Mouse (Mus musculus): ENCODE results near the gene Ptprm. TPM values are rescaled to one million over a fixed set of nuclear protein-coding genes. Genes with fewer than 3 reads are reported as not detected.

The Ptprm gene
- polyA plus RNA-seq, 1 experiment from 2014 or later, result 18.9 TPM

GRCm38 (mm10) chr17:67268475-67269080 is 85.7 kb downstream of the Ptprm start:
- Histone ChIP-seq H3K27me3 (no peaks in the 10 kb centered on the region), H3K36me3 (no peaks in the 10 kb centered on the region), H3K27ac (peak overlapping the region; percentile 41; the same call in 1 of the 2 replicates), H3K4me2 (no peak overlapping the region), H3K9me3 (replicated peaks) (no peaks in the 10 kb centered on the region), H3K9ac (no peak overlapping the region), H3K4me1 (peaks cover 21% of the 10 kb centered on the region), H3K4me3 (replicated peaks) (no peak overlapping the region)
- peak; percentile 60; the same call in 1 of the 2 replicates for ATAC-seq (replicated peaks; ENCODE audit: low FRiP score)
- WGBS, result 39% methylated on average over 9 of the region's 9 CpGs

- Histone ChIP-seq H3K27ac (no peak overlapping the region), H3K4me1 (peaks cover 21% of the 10 kb centered on the region), H3K4me2 (no peak overlapping the region), H3K9ac (no peak overlapping the region), H3K4me3 (replicated peaks) (no peak overlapping the region), H3K27me3 (no peaks in the 10 kb centered on the region), H3K9me3 (replicated peaks) (no peaks in the 10 kb centered on the region), H3K36me3 (no peaks in the 10 kb centered on the region)
- no peak for ATAC-seq (replicated peaks; ENCODE audit: low FRiP score)
- 94% methylated on average over 6 of the region's 6 CpGs for WGBS
Measured at GRCm38 (mm10) chr17:67266270-67266669, 88.0 kb downstream of the Ptprm start.

GRCm38 (mm10) chr17:67265520-67265919 is 88.7 kb downstream of the Ptprm start:
- 76% methylated on average over 4 of the region's 4 CpGs for WGBS
- Histone ChIP-seq H3K27me3 (no peaks in the 10 kb centered on the region), H3K27ac (no peak overlapping the region), H3K4me1 (peaks cover 21% of the 10 kb centered on the region), H3K4me2 (no peak overlapping the region), H3K4me3 (replicated peaks) (no peak overlapping the region), H3K36me3 (no peaks in the 10 kb centered on the region), H3K9ac (no peak overlapping the region), H3K9me3 (replicated peaks) (no peaks in the 10 kb centered on the region)
- peak; percentile 26; the same call in 1 of the 2 replicates for ATAC-seq (replicated peaks; ENCODE audit: low FRiP score)

- no peak overlapping the region for H3K27ac ChIP-seq
- no peaks in the 10 kb centered on the region for H3K27me3 ChIP-seq
- no peak overlapping the region for H3K9ac ChIP-seq
- H3K4me2 ChIP-seq, result no peak overlapping the region
- WGBS, result 88% methylated on average over 6 of the region's 6 CpGs
- H3K9me3 ChIP-seq (replicated peaks), result no peaks in the 10 kb centered on the region
- H3K4me3 ChIP-seq (replicated peaks), result no peak overlapping the region
- H3K36me3 ChIP-seq, result no peaks in the 10 kb centered on the region
- ATAC-seq (replicated peaks; ENCODE audit: low FRiP score), result no peak
- peaks cover 21% of the 10 kb centered on the region for H3K4me1 ChIP-seq
Measured at GRCm38 (mm10) chr17:67264716-67265115, 89.5 kb downstream of the Ptprm start.

GRCm38 (mm10) chr17:67263024-67263423 is 91.2 kb downstream of the Ptprm start:
- WGBS, result 75% methylated on average over 1 of the region's 1 CpGs
- no peak for ATAC-seq (replicated peaks; ENCODE audit: low FRiP score)

GRCm38 (mm10) chr17:67260016-67260415 is 94.2 kb downstream of the Ptprm start:
- Histone ChIP-seq H3K4me2 (no peak overlapping the region), H3K36me3 (no peaks in the 10 kb centered on the region; the same call in 1 of the 2 replicates), H3K27me3 (no peaks in the 10 kb centered on the region), H3K4me3 (replicated peaks) (no peak overlapping the region), H3K9me3 (replicated peaks) (no peaks in the 10 kb centered on the region), H3K4me1 (0 out of 2 replicates have a peak, but pooled peaks cover 3% of the 10 kb centered on the region), H3K9ac (no peak overlapping the region), H3K27ac (no peak overlapping the region)
- 66% methylated on average over 4 of the region's 4 CpGs for WGBS
- no peak for ATAC-seq (replicated peaks; ENCODE audit: low FRiP score)

More at GRCm38 (mm10) chr17:67263024-67263423, 91.2 kb downstream of the Ptprm start:
- Histone ChIP-seq H3K27me3 (no peaks in the 10 kb centered on the region), H3K9ac (no peak overlapping the region), H3K36me3 (no peaks in the 10 kb centered on the region; the same call in 1 of the 2 replicates), H3K4me2 (no peak overlapping the region), H3K27ac (no peak overlapping the region), H3K9me3 (replicated peaks) (no peaks in the 10 kb centered on the region), H3K4me1 (peaks cover 7% of the 10 kb centered on the region), H3K4me3 (replicated peaks) (no peak overlapping the region)

GRCm38 (mm10) chr17:67257780-67258179 is 96.5 kb downstream of the Ptprm start:
- 0 out of 2 replicates have a peak, but pooled peaks cover 6% of the 10 kb centered on the region for H3K4me1 ChIP-seq
- H3K27ac ChIP-seq, result no peak overlapping the region
- no peaks in the 10 kb centered on the region; the same call in 1 of the 2 replicates for H3K36me3 ChIP-seq
- no peaks in the 10 kb centered on the region for H3K27me3 ChIP-seq
- WGBS, result 78% methylated on average over 5 of the region's 5 CpGs
- no peak overlapping the region for H3K4me3 ChIP-seq (replicated peaks)
- no peak overlapping the region for H3K9ac ChIP-seq
- ATAC-seq (replicated peaks; ENCODE audit: low FRiP score), result no peak
- H3K4me2 ChIP-seq, result no peak overlapping the region
- H3K9me3 ChIP-seq (replicated peaks), result no peaks in the 10 kb centered on the region

- Histone ChIP-seq H3K36me3 (no peaks in the 10 kb centered on the region; the same call in 1 of the 2 replicates), H3K4me3 (replicated peaks) (no peak overlapping the region), H3K4me2 (no peak overlapping the region), H3K4me1 (0 out of 2 replicates have a peak, but pooled peaks cover 6% of the 10 kb centered on the region), H3K9me3 (replicated peaks) (no peaks in the 10 kb centered on the region), H3K27ac (no peak overlapping the region), H3K27me3 (no peaks in the 10 kb centered on the region), H3K9ac (no peak overlapping the region)
- WGBS, result 78% methylated on average over 5 of the region's 6 CpGs
- no peak for ATAC-seq (replicated peaks; ENCODE audit: low FRiP score)
Measured at GRCm38 (mm10) chr17:67256171-67256570, 98.1 kb downstream of the Ptprm start.

GRCm38 (mm10) chr17:67253445-67253844 is 100.8 kb downstream of the Ptprm start:
- H3K27me3 ChIP-seq, result no peaks in the 10 kb centered on the region
- WGBS, result 47% methylated on average over 4 of the region's 4 CpGs

GRCm38 (mm10) chr17:67252992-67253391 is 101.3 kb downstream of the Ptprm start:
- Histone ChIP-seq H3K27ac (peak overlapping the region; percentile 6; the same call in 1 of the 2 replicates), H3K4me2 (no peak overlapping the region), H3K9ac (no peak overlapping the region), H3K36me3 (no peaks in the 10 kb centered on the region), H3K4me3 (replicated peaks) (no peak overlapping the region), H3K9me3 (replicated peaks) (no peaks in the 10 kb centered on the region), H3K27me3 (no peaks in the 10 kb centered on the region), H3K4me1 (0 out of 2 replicates have a peak, but pooled peaks cover 6% of the 10 kb centered on the region)
- ATAC-seq (replicated peaks; ENCODE audit: low FRiP score), result no peak
- WGBS, result 53% methylated on average over 6 of the region's 6 CpGs

More at GRCm38 (mm10) chr17:67253445-67253844, 100.8 kb downstream of the Ptprm start:
- Histone ChIP-seq H3K36me3 (no peaks in the 10 kb centered on the region; the same call in 1 of the 2 replicates), H3K9ac (no peak overlapping the region), H3K4me1 (0 out of 2 replicates have a peak, but pooled peaks cover 6% of the 10 kb centered on the region), H3K4me2 (no peak overlapping the region), H3K27ac (peak overlapping the region; percentile 13; the same call in 1 of the 2 replicates), H3K4me3 (replicated peaks) (no peak overlapping the region), H3K9me3 (replicated peaks) (no peaks in the 10 kb centered on the region)
- ATAC-seq (replicated peaks; ENCODE audit: low FRiP score), result 0 out of 2 replicates have a peak, but pooled peaks have one; percentile 49

GRCm38 (mm10) chr17:67245273-67245875 is 108.9 kb downstream of the Ptprm start:
- ATAC-seq (replicated peaks; ENCODE audit: low FRiP score), result no peak; the same call in 1 of the 2 replicates

More at GRCm38 (mm10) chr17:67245273-67245875, 108.9 kb downstream of the Ptprm start:
- H3K4me1 ChIP-seq, result peaks cover 42% of the 10 kb centered on the region
- no peak overlapping the region for H3K9ac ChIP-seq
- H3K4me2 ChIP-seq, result no peak overlapping the region
- H3K27me3 ChIP-seq, result no peaks in the 10 kb centered on the region
- H3K9me3 ChIP-seq (replicated peaks), result no peaks in the 10 kb centered on the region
- H3K36me3 ChIP-seq, result no peaks in the 10 kb centered on the region
- peak overlapping the region; percentile 42; the same call in 1 of the 2 replicates for H3K27ac ChIP-seq
- 44% methylated on average over 4 of the region's 4 CpGs for WGBS
- no peak overlapping the region for H3K4me3 ChIP-seq (replicated peaks)
